Mouse (Mus musculus) heart, adult 11 months (tissue): ENCODE data around the gene Zranb3.

Source experiments
- DNase-seq: peaks from one replicate; pipeline ENCODE4 v3.0.0; 2022

Zranb3 gene

GRCm38 (mm10) chr1:127988246-127988645, 114.6 kb downstream of the Zranb3 start:
- no peak for DNase-seq

DNA sequence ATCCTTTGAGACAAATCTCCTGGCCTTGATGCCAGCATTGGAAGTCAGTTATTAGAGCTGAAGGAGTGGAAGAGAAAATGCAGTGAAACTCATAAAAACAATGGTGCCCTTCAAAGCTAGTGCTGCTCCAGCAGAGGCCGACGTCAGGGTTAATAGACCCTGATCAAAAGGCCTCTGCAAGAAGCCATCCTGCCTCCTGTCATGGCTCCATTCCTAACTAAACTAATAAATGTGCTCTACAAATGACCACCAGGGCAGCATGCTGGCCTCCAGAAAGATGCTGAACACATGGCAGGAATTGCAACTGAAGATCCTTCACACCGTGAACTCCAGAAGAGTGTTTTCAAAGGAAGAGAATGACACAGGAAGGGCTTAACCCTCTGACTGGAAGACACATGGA, 117.5 kb downstream of the Zranb3 start:
- DNase-seq = no peak

GRCm38 (mm10) chr1:127983274-127983993, 119.4 kb downstream of the Zranb3 start:
- DNase-seq = no peak

DNA sequence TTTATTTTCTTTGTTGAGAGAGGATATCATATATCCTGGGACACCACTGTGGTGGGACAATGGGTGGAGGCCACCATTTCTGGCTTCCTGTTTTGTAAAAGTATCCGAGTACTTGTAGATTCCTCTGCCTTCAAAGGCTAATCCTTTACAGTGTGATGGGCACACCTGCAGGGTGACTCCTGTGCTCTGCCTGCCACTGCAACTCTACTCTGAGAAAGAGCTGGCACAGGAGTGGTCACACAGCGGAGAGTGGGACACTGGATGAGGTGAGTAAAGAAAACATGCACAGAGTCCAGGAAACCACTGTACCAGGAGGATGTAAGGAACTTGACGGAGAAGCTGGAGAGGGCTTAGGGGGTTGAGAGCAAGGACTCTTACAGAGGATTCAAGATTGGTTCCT, 120.6 kb downstream of the Zranb3 start:
- no peak for DNase-seq

GRCm38 (mm10) chr1:127980911-127981559, 121.8 kb downstream of the Zranb3 start:
- DNase-seq = no peak

GRCm38 (mm10) chr1:127978125-127978524, 124.7 kb downstream of the Zranb3 start:
- DNase-seq = no peak

- DNase-seq = peak; percentile 56
These were observed 126.7 kb downstream of the Zranb3 start for GRCm38 (mm10) chr1:127976106-127976505.

DNA sequence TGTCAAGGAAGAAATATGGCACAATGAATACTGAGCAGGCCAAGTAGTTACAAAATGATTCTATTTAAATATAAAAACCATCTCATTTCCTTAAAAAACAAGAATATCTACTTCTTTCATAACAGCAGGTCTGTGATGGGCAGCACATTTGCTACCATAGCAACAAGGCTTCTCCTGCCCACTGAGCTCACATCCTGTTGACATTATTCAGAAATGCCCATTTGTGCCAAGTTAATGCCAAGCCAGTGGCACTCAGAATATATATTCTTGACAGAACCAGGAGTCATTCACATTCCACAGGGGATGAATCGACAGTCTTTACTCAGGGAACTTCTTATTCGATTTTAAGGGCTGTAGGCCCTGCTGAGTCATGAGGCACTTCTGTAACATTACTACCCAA, 127.2 kb downstream of the Zranb3 start:
- DNase-seq = peak; percentile 66

- peak; percentile 64 for DNase-seq
These were observed 128.8 kb downstream of the Zranb3 start for GRCm38 (mm10) chr1:127974082-127974481.

DNA sequence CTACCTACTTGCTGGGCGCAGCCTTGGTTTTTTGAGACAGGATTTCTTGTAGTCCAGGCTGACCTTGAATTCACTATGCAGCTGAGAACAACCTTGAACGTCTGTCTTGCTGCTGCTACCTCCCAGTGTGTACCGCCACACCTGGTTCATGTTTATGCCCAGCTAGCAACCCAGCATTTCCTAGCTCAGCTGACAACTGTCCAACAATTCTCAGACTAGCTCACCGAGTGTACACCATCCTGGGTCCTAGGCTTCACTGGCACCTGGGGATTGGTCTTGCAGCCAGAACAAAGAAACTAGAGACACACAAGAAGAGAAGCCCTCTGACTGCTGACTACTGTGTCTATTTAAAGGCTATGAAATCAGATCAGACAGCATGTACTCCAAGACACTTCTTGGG, 132.0 kb downstream of the Zranb3 start:
- DNase-seq = peak; percentile 72

DNA sequence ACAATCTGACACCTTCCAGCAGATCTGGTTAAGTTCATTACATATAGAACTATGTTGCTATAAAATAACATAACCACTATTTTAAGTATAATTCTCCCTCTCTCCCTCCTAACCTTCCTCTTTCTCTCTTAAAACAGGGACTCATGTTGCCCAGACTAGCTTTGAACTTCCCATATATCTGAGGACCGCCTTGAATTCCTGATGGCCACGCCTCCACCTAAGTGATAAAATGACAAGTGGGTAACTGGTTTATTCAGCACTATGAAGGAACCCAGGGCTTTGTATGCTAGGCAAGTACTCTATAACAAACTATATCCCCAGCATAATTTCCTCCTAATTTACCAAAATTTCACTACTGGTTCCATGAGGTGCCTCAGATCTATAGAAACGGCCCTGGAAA, 139.5 kb downstream of the Zranb3 start:
- no peak for DNase-seq

GRCm38 (mm10) chr1:127961140-127961539, 141.7 kb downstream of the Zranb3 start:
- peak; percentile 90 for DNase-seq

- no peak for DNase-seq
These were observed 143.5 kb downstream of the Zranb3 start for GRCm38 (mm10) chr1:127959312-127959718.

DNA sequence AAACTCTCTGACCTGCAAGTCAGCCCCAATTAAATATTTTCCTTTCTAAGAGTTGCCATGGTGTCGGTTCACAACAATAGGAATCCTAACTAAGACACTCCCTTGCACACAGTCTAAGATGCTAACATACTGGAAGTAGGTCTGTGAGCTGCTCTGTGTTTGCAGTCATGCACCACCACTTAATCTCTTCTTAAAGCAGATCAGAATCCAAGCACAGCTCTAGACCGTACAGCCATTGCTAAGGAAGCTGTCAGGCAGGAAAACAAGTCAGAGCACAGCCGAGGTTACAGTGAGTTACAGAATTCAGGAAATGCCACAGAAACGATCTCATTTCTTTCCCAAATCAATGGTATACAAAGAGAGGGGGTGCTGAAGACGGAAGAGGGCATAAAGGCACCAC, 144.0 kb downstream of the Zranb3 start:
- no peak for DNase-seq

GRCm38 (mm10) chr1:127956524-127956923, 146.3 kb downstream of the Zranb3 start:
- DNase-seq = peak; percentile 49

DNA sequence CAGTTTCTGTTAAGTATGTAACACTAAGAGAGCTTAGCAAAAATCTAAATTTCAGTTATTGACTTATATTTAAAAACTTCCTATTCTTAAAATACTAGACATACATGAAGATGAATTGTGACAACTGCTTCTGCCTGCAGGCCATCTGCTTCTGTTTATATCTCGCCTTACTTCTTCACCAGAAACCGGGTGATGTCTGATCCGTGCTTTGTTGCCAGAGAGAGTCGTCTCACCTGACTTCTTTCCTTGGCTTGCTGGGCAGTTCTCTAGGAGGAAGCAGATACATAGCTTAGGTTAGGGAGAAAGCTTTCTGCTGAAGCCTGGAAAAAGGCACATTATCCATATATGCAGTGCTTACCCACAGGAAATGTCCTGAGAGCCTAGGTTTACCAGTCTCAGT, 148.0 kb downstream of the Zranb3 start:
- peak; percentile 36 for DNase-seq

- DNase-seq = peak; percentile 30
These were observed 148.6 kb downstream of the Zranb3 start for GRCm38 (mm10) chr1:127954198-127954597.

- DNase-seq = peak; percentile 42
These were observed 150.6 kb downstream of the Zranb3 start for GRCm38 (mm10) chr1:127952276-127952675.

GRCm38 (mm10) chr1:127948748-127949147, 154.1 kb downstream of the Zranb3 start:
- DNase-seq = peak; percentile 18

GRCm38 (mm10) chr1:127946615-127947249, 156.1 kb downstream of the Zranb3 start:
- DNase-seq = peak; percentile 84

DNA sequence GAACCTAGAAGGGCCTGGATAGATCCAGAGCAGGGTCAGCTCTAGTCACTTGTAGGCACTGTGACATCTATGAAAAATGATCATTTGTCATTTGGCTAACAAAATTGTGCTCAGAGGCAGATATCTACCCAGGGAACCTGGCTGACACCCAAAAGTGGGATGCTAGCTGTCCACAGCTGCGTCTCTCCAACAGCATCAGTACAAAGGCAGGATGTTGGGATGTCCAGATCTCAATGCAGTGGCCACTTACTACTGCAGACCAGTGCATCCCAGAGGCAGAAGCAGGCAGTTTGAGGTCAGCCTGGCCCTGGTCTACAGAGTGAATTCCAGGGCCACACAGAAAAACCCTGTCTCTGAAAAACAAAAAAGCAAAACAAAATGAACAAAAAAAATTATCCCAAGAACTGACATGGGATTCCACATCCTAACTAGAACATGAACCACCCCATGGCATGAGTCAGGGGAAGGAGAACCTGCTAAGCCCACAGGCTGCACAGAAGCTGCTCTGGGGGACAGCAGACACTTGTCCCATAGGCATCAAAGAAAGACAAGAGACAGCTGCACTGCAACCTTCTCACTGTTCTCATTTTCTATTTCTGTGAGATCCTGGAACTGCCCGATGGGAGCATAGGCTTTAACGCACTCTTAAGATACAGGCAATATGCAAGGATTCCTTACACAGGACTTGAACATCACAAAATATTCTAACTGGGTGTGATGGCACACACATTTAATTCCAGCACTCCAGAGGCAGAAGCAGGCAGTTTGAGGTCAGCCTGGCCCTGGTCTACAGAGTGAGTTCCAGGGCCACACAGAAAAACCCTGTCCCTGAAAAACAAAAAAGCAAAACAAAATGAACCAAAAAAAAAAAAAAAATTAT, 156.9 kb downstream of the Zranb3 start:
- peak; percentile 90 for DNase-seq

DNA sequence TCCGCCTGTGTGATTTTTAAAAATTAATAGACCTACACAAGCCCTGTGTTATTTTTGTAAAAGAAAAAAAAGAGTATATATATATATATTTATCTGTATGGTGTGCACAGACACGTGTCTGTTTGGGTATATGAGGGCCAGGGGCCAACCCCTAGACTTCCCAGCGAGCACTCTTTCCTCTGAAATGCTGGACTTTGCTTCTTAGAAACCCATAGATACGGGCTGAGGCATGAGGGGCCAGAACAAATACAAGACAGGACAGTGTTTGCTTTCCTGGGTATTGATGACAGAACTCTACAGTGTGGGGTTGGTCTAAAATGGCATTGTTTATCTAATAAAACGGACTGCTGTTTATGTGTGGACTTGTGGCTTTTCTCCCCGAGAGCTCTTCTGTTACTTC, 159.3 kb downstream of the Zranb3 start:
- peak; percentile 43 for DNase-seq

- no peak for DNase-seq
These were observed 160.6 kb downstream of the Zranb3 start for GRCm38 (mm10) chr1:127942231-127942630.
